20 mouse cellular contexts compared by ENCODE assay signal in the genomic region with DNA sequence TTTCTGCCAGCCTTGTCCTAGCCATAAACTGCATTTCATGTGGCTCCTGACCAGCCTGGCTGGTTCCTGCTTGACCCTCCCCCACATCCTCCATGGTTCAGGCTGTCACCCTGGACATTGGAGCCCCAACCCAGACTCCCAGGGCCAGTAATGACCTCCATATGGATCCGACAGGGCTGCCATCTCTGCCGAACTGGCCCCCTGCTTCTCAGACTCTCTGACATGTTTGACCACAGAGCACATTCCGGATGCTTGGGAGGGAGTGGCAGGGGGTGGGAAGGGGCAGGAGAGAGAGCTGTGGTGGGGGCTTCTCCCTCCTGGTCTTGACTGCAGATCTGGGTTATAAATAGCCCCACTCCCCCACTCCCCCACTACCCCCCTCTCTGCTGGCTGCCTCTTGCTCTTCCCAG. TPM values are rescaled to one million over a fixed set of nuclear protein-coding genes. Genes with fewer than 3 reads are reported as not detected.
DNase-seq lines count a peak whose midpoint lies in the region; ATAC-seq and TF ChIP-seq lines count a peak whose summit lies in the region.
"Had no signal": no experiment of that assay in that cellular context is flagged by ENCODE, and none has a peak within 500 bp of the region (broad histone marks: within the 10 kb centered on the region; RNA-seq: fewer than 3 reads in every experiment).

No protein-coding gene starts in this region.

- WGBS in heart, embryonic 14.5 days: 18% methylated on average over 3 of the region's 3 CpGs
- WGBS in embryonic facial prominence, embryonic 15.5 days: 8% methylated on average over 3 of the region's 3 CpGs

- no peak for TF ChIP-seq CTCF in E14TG2a.4 (conservative IDR thresholded peaks at IDR 0.05; ENCODE audit: low read length)

- H3K27ac ChIP-seq in heart, embryonic 14.5 days (replicated peaks in 1 of 2; ENCODE audit: control insufficient read depth in 1 of 2, insufficient read depth in 1 of 2, low read depth in 2 of 2, low read length in 2 of 2): no peak overlapping the region
- H3K27ac ChIP-seq in embryonic facial prominence, embryonic 15.5 days (replicated peaks): no peak overlapping the region; the same call in 1 of the 2 replicates
- H3K27ac ChIP-seq: liver, embryonic 15.5 days; midbrain, embryonic 13.5 days had no signal

- H3K9me3 ChIP-seq in heart, embryonic 14.5 days (ENCODE audit: control insufficient read depth, low read length): no peaks in the 10 kb centered on the region
- H3K9me3 ChIP-seq in E14TG2a.4 (ENCODE audit: low read length): no peaks in the 10 kb centered on the region
- no peaks in the 10 kb centered on the region for H3K9me3 ChIP-seq in embryonic facial prominence, embryonic 15.5 days (replicated peaks)
- H3K9me3 ChIP-seq: liver, embryonic 15.5 days; midbrain, embryonic 13.5 days had no signal

- no peak overlapping the region for H3K4me3 ChIP-seq in heart, embryonic 14.5 days (ENCODE audit: control insufficient read depth in 1 of 2, insufficient read depth in 1 of 2, low read depth in 1 of 2, low read length in 2 of 2)
- peak overlapping the region; percentile 39; the same call in 1 of the 2 replicates for H3K4me3 ChIP-seq in E14TG2a.4 (replicated peaks; ENCODE audit: low read length)
- no peak overlapping the region for H3K4me3 ChIP-seq in embryonic facial prominence, embryonic 15.5 days (replicated peaks)
- H3K4me3 ChIP-seq: liver, embryonic 15.5 days; midbrain, embryonic 13.5 days; myocyte had no signal

- no peaks in the 10 kb centered on the region for H3K27me3 ChIP-seq in heart, embryonic 14.5 days (ENCODE audit: control insufficient read depth, insufficient read depth, low read length)
- H3K27me3 ChIP-seq in E14TG2a.4 (ENCODE audit: insufficient read depth, low read length): 0 out of 2 replicates have a peak, but pooled peaks cover 4% of the 10 kb centered on the region
- H3K27me3 ChIP-seq in embryonic facial prominence, embryonic 15.5 days: peaks cover 12% of the 10 kb centered on the region
- H3K27me3 ChIP-seq: liver, embryonic 15.5 days had no signal

- no peak for DNase-seq in heart, postnatal 4 days
- DNase-seq in embryo, embryonic 10 days (ENCODE audit: low spot score): peak; percentile 60
- no peak for DNase-seq in ovary, adult 18-20 months (ENCODE audit: low spot score)
- no peak for DNase-seq in urinary bladder, postnatal 36 days (ENCODE audit: low spot score in 2 of 2)
- DNase-seq: adrenal gland, postnatal 25 days; cerebellum, adult 8-10 months; kidney, postnatal 10 days; thymus, postnatal 14 days had no signal

- ATAC-seq in heart, embryonic 14.5 days (ENCODE audit: insufficient number of reproducible peaks, insufficient read depth, low FRiP score, low read depth): 0 out of 2 replicates have a peak, but pooled peaks have one; percentile 31
- ATAC-seq in embryonic facial prominence, embryonic 15.5 days (ENCODE audit: insufficient number of reproducible peaks, low FRiP score, low TSS enrichment, low read depth): peak; percentile 62
- ATAC-seq: midbrain, embryonic 13.5 days had no signal

- peaks cover 12 to 14% of the 10 kb centered on the region in 2 experiments for H3K4me1 ChIP-seq in heart, embryonic 14.5 days (ENCODE audit: control insufficient read depth in 2 of 2, insufficient read depth in 2 of 2, low read length in 2 of 2)
- H3K4me1 ChIP-seq in E14TG2a.4 (replicated peaks; ENCODE audit: low read depth, low read length): peaks cover 52% of the 10 kb centered on the region
- peaks cover 23% of the 10 kb centered on the region for H3K4me1 ChIP-seq in embryonic facial prominence, embryonic 15.5 days
- H3K4me1 ChIP-seq: liver, embryonic 15.5 days; midbrain, embryonic 13.5 days had no signal

- H3K4me2 ChIP-seq in heart, embryonic 14.5 days (ENCODE audit: low read length): peak overlapping the region; percentile 27; the same call in 1 of the 2 replicates
- H3K4me2 ChIP-seq in embryonic facial prominence, embryonic 15.5 days (replicated peaks): no peak overlapping the region
- H3K4me2 ChIP-seq: liver, embryonic 15.5 days; midbrain, embryonic 13.5 days had no signal

- H3K9ac ChIP-seq in heart, embryonic 14.5 days (ENCODE audit: low read length): 0 out of 2 replicates have a peak overlapping the region, but pooled peaks have one; percentile 9
- H3K9ac ChIP-seq in embryonic facial prominence, embryonic 15.5 days: no peak overlapping the region
- H3K9ac ChIP-seq: liver, embryonic 15.5 days; midbrain, embryonic 13.5 days had no signal

- no peaks in the 10 kb centered on the region for H3K36me3 ChIP-seq in heart, embryonic 14.5 days (ENCODE audit: control insufficient read depth, insufficient read depth, low read length)
- H3K36me3 ChIP-seq in E14TG2a.4 (ENCODE audit: insufficient read depth, low read length): peaks cover 10% of the 10 kb centered on the region; the same call in 1 of the 2 replicates
- H3K36me3 ChIP-seq in embryonic facial prominence, embryonic 15.5 days: no peaks in the 10 kb centered on the region
- H3K36me3 ChIP-seq: liver, embryonic 15.5 days; midbrain, embryonic 13.5 days had no signal

RNA-seq across cellular contexts. Expression of gene Actrt2, which starts 59.0 kb away (rescaled TPM):
- not detected in 2 replicates for polyA plus RNA-seq in heart, embryonic 14.5 days (2014; fragmentation: Nextera tagmentation; extraction: Ambion mirVana)
- not detected for total RNA-seq in heart, postnatal 4 days (2021)
- not detected in 2 replicates for polyA plus RNA-seq in embryonic facial prominence, embryonic 15.5 days (2015; fragmentation: Nextera tagmentation; extraction: Ambion mirVana)
- total RNA-seq: adrenal gland, postnatal 25 days; left cerebral cortex, postnatal 10 days; neutrophil, adult 5-6 weeks had no signal
- polyA plus RNA-seq: cortical plate, adult 2 months; forebrain, embryonic 11.5 days; heart, postnatal 0 days; liver, embryonic 15.5 days; midbrain, embryonic 13.5 days; myocyte; stomach, embryonic 16.5 days had no signal
